Mouse (Mus musculus) layer of hippocampus, postnatal 14 days (tissue): ENCODE measurements around the gene Mafb. TPM values are rescaled to one million over a fixed set of nuclear protein-coding genes. Genes with fewer than 3 reads are reported as not detected.
A peak's percentile ranks its signal among the peaks of the same experiment; 100 is the strongest.

Experiments used
- DNase-seq, 2 experiments: peaks; one replicate each; pipeline ENCODE4 v3.0.0; 2021 to 2022; ENCODE audit warnings: low spot score in 2 of 2, mixed read lengths in 1 of 2
- total RNA-seq, 2 experiments: library from RNA; stranded (reverse); gene quantifications; 2 replicates each; pipeline ENCODE4 v1.2.3; 2021

The Mafb gene
- total RNA-seq, 2 experiments from 2014 or later = 11.5 to 12.4 TPM

- DNase-seq = peak; percentile 8 to 27
These were observed 38.0 kb downstream of the Mafb start for GRCm38 (mm10) chr2:160328886-160329285.

DNA sequence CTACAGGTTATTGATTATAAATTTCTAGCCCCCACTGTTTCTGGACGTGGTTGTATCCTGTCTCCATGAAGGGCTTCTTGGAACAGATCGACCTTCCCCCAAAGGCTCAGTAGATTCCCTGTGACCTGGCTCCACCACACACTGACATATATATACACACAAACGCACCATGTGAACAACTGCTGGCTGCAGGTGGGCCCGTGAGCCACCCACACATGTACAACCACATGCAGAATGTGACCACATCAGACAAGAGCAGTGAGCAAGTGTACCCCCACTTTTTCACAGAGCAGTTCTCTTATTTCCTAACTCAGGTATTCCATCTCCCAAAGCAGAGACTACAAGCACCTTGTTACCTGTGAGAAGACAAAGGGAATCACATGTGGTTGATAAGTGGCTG, 39.1 kb downstream of the Mafb start:
- DNase-seq = no peak

GRCm38 (mm10) chr2:160327167-160327566, 39.7 kb downstream of the Mafb start:
- DNase-seq = no peak

DNA sequence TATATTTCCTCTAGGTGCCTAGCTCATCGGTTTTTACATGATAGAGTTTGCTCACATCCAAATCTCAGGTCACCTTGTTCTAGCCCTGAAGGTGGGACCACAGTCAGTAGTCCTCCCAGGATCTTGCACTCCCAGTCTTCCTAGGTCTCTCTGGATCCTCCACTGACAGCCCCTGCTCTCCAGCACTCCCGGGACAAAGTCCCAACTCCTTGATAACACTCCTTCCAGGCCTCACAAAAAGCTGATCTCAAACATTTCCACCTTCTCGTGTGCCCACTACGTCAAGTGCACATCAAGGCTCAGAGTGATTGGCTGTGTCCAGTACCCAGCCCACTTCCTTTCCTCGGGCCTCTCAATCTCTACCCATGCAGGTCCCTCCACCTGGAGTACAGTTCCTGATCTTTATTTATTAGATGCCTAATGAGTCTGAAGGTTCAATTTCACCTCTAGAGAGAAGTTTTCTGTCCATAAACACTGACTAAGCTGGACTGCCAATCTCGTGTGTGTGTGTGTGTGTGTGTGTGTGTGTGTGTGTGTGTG, 41.7 kb downstream of the Mafb start:
- DNase-seq = no peak

- DNase-seq = no peak
These were observed 45.0 kb downstream of the Mafb start for GRCm38 (mm10) chr2:160321829-160322228.

GRCm38 (mm10) chr2:160318255-160318654, 48.6 kb downstream of the Mafb start:
- no peak for DNase-seq

Other genes with a start within 250 kb of the Mafb start
- gene Gm826, start 32.9 kb downstream of the Mafb start, total RNA-seq = not detected